7 mouse cellular contexts compared by ENCODE assay signal in the genomic region with DNA sequence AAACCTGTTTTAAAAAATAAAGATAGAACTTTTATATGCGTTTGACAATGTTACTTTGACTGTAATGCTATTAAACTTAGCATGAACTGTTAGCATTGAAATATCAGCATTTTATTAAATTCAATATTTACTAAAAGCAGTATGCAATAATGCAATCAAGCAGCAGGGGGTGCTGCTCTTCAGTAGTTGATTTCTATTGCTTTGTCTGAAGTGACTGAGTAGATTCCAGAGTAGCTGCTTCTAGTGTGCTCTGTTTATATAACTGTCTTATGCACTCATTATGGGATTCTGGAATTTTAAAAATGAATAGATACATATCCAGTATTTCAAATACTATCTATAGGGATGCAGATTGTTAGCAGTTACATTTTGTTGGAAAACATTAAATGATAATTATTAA.
A peak's percentile ranks its signal among the peaks of the same experiment; 100 is the strongest.
DNase-seq lines count a peak whose midpoint lies in the region.

No protein-coding gene starts in this region.

- peak; percentile 27 for DNase-seq in kidney, adult 18-20 months
- DNase-seq in kidney, adult 11 months: no peak
- peak; percentile 4 for DNase-seq in MEL-GATA-1-ER (ENCODE audit: extremely low read depth, low read depth)
- peak; percentile 8 for DNase-seq in c-Kit-positive CD71-positive TER-119-positive erythroid progenitor cells, embryonic 14.5 days (ENCODE audit: low spot score)
- DNase-seq in kidney, adult 9 months: peak; percentile 52
- DNase-seq in lung, postnatal 14 days: peak; percentile 49
- no peak for DNase-seq in ovary, postnatal 10 days (ENCODE audit: low spot score)

Comparison
In these comparisons a context has a peak if more than half of its experiments do, and no peak if none do; other contexts are left out.
1. DNase-seq: peak in kidney, adult 18-20 months (single experiment), MEL-GATA-1-ER (single experiment), c-Kit-positive CD71-positive TER-119-positive erythroid progenitor cells, embryonic 14.5 days (single experiment), kidney, adult 9 months (single experiment) and lung, postnatal 14 days (single experiment); none in kidney, adult 11 months (single experiment) and ovary, postnatal 10 days (single experiment).